Mouse (Mus musculus): ENCODE data around the gene Haao. TPM values are rescaled to one million over a fixed set of nuclear protein-coding genes. Genes with fewer than 3 reads are reported as not detected.

Haao gene
- polyA plus RNA-seq, 1 experiment from 2014 or later: 16.2 TPM

DNA sequence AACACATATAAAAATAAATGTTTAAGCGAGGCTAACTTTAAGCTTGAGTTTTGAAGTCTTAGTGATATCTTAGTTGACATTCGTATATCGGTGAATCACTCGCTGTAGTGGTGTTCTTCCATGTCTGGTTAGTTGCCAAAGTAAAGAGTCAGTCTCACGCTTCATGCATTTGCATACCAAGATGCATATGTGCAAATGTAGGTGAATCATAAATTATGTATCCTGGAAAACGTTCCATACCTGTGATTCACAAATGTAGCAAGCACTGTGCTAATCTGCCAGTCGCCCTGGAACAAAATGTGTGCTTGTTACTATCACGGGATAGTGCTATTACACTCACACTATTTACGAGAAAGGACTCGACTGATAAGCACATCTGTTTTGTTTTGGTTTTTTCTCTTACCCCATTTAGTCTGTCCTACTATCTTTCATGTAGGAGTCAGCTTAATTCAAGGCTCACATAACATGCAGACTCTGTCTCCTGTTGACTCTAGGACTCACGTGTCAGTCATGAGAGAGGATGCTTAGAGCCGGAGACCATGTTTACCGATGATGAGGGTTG, 37.3 kb upstream of the Haao start:
- Histone ChIP-seq H3K27me3 (no peaks in the 10 kb centered on the region), H3K4me2 (no peak overlapping the region), H3K9me3 (replicated peaks) (no peaks in the 10 kb centered on the region), H3K4me3 (replicated peaks) (no peak overlapping the region), H3K27ac (no peak overlapping the region), H3K4me1 (replicated peaks) (peaks cover 6% of the 10 kb centered on the region), H3K9ac (no peak overlapping the region), H3K36me3 (no peaks in the 10 kb centered on the region)
- no peak for ATAC-seq (ENCODE audit: low read depth)
- no peak for DNase-seq
- WGBS (ENCODE audit: insufficient replicate concordance): 61% methylated on average over 13 of the region's 13 CpGs

DNA sequence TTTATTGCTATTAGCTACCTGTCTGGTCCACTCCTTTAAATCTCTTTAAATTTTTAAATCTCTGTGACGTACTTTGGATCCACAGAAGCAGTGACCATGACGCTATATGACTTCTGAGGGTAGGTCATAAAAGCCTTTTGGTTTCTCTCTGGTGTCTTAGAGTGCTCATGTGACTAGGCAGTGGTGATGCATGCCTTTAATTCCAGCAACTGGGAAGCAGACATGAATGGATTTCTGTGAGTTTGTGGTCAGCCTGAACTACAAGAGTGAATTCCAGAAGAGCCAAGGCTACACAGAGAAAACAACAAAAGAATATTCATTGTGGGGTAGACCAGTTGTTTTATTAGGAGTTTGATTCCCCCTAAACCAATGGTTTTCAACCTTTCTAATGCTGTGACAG, 35.0 kb upstream of the Haao start:
- H3K36me3 ChIP-seq: no peaks in the 10 kb centered on the region
- H3K4me3 ChIP-seq (replicated peaks): no peak overlapping the region
- H3K4me1 ChIP-seq (replicated peaks): peaks cover 3% of the 10 kb centered on the region; the same call in 1 of the 2 replicates
- no peak overlapping the region for H3K4me2 ChIP-seq
- H3K9ac ChIP-seq: no peak overlapping the region
- no peaks in the 10 kb centered on the region for H3K27me3 ChIP-seq
- 69% methylated on average over 2 of the region's 2 CpGs for WGBS (ENCODE audit: insufficient replicate concordance)
- H3K27ac ChIP-seq: no peak overlapping the region
- ATAC-seq (ENCODE audit: low read depth) (no peak), DNase-seq (no peak)
- H3K9me3 ChIP-seq (replicated peaks): no peaks in the 10 kb centered on the region

DNA sequence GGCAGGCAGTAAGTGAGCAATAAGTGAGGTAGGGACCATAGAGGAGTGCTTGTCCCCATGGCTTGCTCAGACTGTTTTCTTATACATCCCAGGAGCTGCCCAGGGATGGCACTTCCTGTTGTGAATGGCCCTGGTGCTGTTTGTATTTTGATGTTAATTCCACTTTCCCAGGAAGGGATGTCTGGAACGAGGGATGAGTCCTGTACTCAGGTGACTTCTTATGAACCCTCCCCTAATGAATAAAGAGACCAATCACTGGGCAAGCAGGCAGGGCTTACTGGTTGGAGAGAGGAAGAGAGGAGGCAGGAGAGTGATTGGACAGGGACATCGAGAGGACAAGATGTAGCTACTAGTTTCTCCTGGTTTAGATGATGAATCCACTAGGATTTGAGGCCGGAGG, 33.3 kb upstream of the Haao start:
- no peak overlapping the region for H3K4me2 ChIP-seq
- no peaks in the 10 kb centered on the region for H3K27me3 ChIP-seq
- H3K36me3 ChIP-seq: no peaks in the 10 kb centered on the region
- ATAC-seq (ENCODE audit: low read depth): no peak
- H3K27ac ChIP-seq: no peak overlapping the region
- H3K4me1 ChIP-seq (replicated peaks): peaks cover 3% of the 10 kb centered on the region; the same call in 1 of the 2 replicates
- no peak for DNase-seq
- no peak overlapping the region for H3K9ac ChIP-seq
- H3K4me3 ChIP-seq (replicated peaks): no peak overlapping the region
- H3K9me3 ChIP-seq (replicated peaks): no peaks in the 10 kb centered on the region
- 60% methylated on average over 3 of the region's 3 CpGs for WGBS (ENCODE audit: insufficient replicate concordance)

- DNase-seq (no peak), ATAC-seq (ENCODE audit: low read depth) (no peak)
- H3K4me1 ChIP-seq (replicated peaks): peaks cover 3% of the 10 kb centered on the region; the same call in 1 of the 2 replicates
- no peak overlapping the region for H3K27ac ChIP-seq
- H3K27me3 ChIP-seq: no peaks in the 10 kb centered on the region
- WGBS (ENCODE audit: insufficient replicate concordance): 39% methylated on average over 9 of the region's 9 CpGs
- no peak overlapping the region for H3K4me2 ChIP-seq
- no peak overlapping the region for H3K9ac ChIP-seq
- no peaks in the 10 kb centered on the region for H3K36me3 ChIP-seq
- no peak overlapping the region for H3K4me3 ChIP-seq (replicated peaks)
- no peaks in the 10 kb centered on the region for H3K9me3 ChIP-seq (replicated peaks)
Measured at GRCm38 (mm10) chr17:83880174-83880710, 32.5 kb upstream of the Haao start.

- H3K27me3 ChIP-seq: no peaks in the 10 kb centered on the region
- H3K27ac ChIP-seq: no peak overlapping the region
- ATAC-seq (ENCODE audit: low read depth): no peak
- no peak overlapping the region for H3K9ac ChIP-seq
- no peak for DNase-seq
- no peaks in the 10 kb centered on the region for H3K9me3 ChIP-seq (replicated peaks)
- 79% methylated on average over 6 of the region's 6 CpGs for WGBS (ENCODE audit: insufficient replicate concordance)
- H3K4me3 ChIP-seq (replicated peaks): no peak overlapping the region
- H3K4me1 ChIP-seq (replicated peaks): peaks cover 3% of the 10 kb centered on the region; the same call in 1 of the 2 replicates
- no peak overlapping the region for H3K4me2 ChIP-seq
- H3K36me3 ChIP-seq: no peaks in the 10 kb centered on the region
Measured at GRCm38 (mm10) chr17:83879631-83880030, 31.9 kb upstream of the Haao start.

DNA sequence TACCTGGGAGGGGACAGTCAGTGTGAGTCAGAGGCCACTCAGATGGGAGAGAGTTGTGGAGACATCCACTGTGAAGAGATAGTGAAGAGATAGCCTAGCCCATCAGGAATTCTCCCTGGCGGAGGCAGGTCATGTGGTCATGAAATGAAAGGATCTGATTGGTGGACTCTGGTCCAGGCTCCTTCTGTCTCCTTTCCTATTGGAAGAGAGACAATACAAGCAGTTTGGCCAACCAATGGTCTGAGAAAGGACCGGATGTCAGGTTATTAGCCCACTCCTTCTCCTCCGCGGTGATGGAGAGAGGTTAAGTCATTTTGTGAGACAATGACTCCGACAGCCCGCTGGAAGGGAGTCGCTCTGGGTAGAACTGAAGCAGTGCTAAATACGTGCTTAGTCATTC, 26.8 kb upstream of the Haao start:
- Histone ChIP-seq H3K36me3 (no peaks in the 10 kb centered on the region), H3K9me3 (replicated peaks) (no peaks in the 10 kb centered on the region), H3K4me1 (replicated peaks) (no peaks in the 10 kb centered on the region; the same call in 1 of the 2 replicates), H3K27me3 (no peaks in the 10 kb centered on the region), H3K4me3 (replicated peaks) (no peak overlapping the region), H3K4me2 (no peak overlapping the region), H3K27ac (no peak overlapping the region), H3K9ac (no peak overlapping the region)
- ATAC-seq (ENCODE audit: low read depth) (no peak), DNase-seq (no peak)
- 69% methylated on average over 8 of the region's 8 CpGs for WGBS (ENCODE audit: insufficient replicate concordance)

GRCm38 (mm10) chr17:83873363-83874141, 25.8 kb upstream of the Haao start:
- Histone ChIP-seq H3K4me2 (no peak overlapping the region), H3K27me3 (no peaks in the 10 kb centered on the region), H3K4me3 (replicated peaks) (no peak overlapping the region), H3K9ac (no peak overlapping the region), H3K4me1 (replicated peaks) (no peaks in the 10 kb centered on the region), H3K36me3 (no peaks in the 10 kb centered on the region), H3K27ac (no peak overlapping the region), H3K9me3 (replicated peaks) (no peaks in the 10 kb centered on the region)
- no peak for DNase-seq
- no peak for ATAC-seq (ENCODE audit: low read depth)
- 72% methylated on average over 19 of the region's 19 CpGs for WGBS (ENCODE audit: insufficient replicate concordance)

- ATAC-seq (ENCODE audit: low read depth) (peak; percentile 54; the same call in 1 of the 2 replicates), DNase-seq (peak; percentile 57)
- Histone ChIP-seq H3K27ac (no peak overlapping the region), H3K4me3 (replicated peaks) (no peak overlapping the region), H3K4me1 (replicated peaks) (no peaks in the 10 kb centered on the region), H3K4me2 (no peak overlapping the region), H3K9ac (no peak overlapping the region), H3K36me3 (no peaks in the 10 kb centered on the region), H3K27me3 (no peaks in the 10 kb centered on the region), H3K9me3 (replicated peaks) (no peaks in the 10 kb centered on the region)
- 26% methylated on average over 14 of the region's 14 CpGs for WGBS (ENCODE audit: insufficient replicate concordance)
Measured at GRCm38 (mm10) chr17:83872806-83873348, 25.1 kb upstream of the Haao start.

- H3K4me2 ChIP-seq: no peak overlapping the region
- no peaks in the 10 kb centered on the region for H3K36me3 ChIP-seq
- H3K4me3 ChIP-seq (replicated peaks): no peak overlapping the region
- peak; percentile 27; the same call in 1 of the 2 replicates for ATAC-seq (ENCODE audit: low read depth)
- peak; percentile 11 for DNase-seq
- no peak overlapping the region for H3K27ac ChIP-seq
- WGBS (ENCODE audit: insufficient replicate concordance): 60% methylated on average over 5 of the region's 5 CpGs
- H3K9me3 ChIP-seq (replicated peaks): no peaks in the 10 kb centered on the region
- no peak overlapping the region for H3K9ac ChIP-seq
- H3K4me1 ChIP-seq (replicated peaks): no peaks in the 10 kb centered on the region
- no peaks in the 10 kb centered on the region for H3K27me3 ChIP-seq
Measured at GRCm38 (mm10) chr17:83871354-83871753, 23.6 kb upstream of the Haao start.

GRCm38 (mm10) chr17:83870385-83870784, 22.6 kb upstream of the Haao start:
- 73% methylated on average over 4 of the region's 4 CpGs for WGBS (ENCODE audit: insufficient replicate concordance)
- no peak overlapping the region for H3K4me2 ChIP-seq
- no peak overlapping the region for H3K27ac ChIP-seq

GRCm38 (mm10) chr17:83866582-83866981, 18.8 kb upstream of the Haao start:
- Histone ChIP-seq H3K4me2 (no peak overlapping the region), H3K4me1 (replicated peaks) (peaks cover 16% of the 10 kb centered on the region), H3K9me3 (replicated peaks) (no peaks in the 10 kb centered on the region), H3K27ac (no peak overlapping the region), H3K4me3 (replicated peaks) (no peak overlapping the region), H3K36me3 (no peaks in the 10 kb centered on the region), H3K27me3 (peaks cover 3% of the 10 kb centered on the region; the same call in 1 of the 2 replicates), H3K9ac (no peak overlapping the region)
- 25% methylated on average over 10 of the region's 10 CpGs for WGBS (ENCODE audit: insufficient replicate concordance)
- DNase-seq (no peak), ATAC-seq (ENCODE audit: low read depth) (no peak)

More at GRCm38 (mm10) chr17:83870385-83870784, 22.6 kb upstream of the Haao start:
- H3K9ac ChIP-seq: no peak overlapping the region
- H3K9me3 ChIP-seq (replicated peaks): no peaks in the 10 kb centered on the region
- no peaks in the 10 kb centered on the region for H3K36me3 ChIP-seq
- H3K4me3 ChIP-seq (replicated peaks): no peak overlapping the region
- ATAC-seq (ENCODE audit: low read depth): no peak
- H3K4me1 ChIP-seq (replicated peaks): no peaks in the 10 kb centered on the region
- H3K27me3 ChIP-seq: no peaks in the 10 kb centered on the region
- no peak for DNase-seq

Measured in liver, embryonic 13.5 days (tissue).